Mouse (Mus musculus): Measurements from ENCODE around the gene Rbp4.

Rbp4 gene

DNA sequence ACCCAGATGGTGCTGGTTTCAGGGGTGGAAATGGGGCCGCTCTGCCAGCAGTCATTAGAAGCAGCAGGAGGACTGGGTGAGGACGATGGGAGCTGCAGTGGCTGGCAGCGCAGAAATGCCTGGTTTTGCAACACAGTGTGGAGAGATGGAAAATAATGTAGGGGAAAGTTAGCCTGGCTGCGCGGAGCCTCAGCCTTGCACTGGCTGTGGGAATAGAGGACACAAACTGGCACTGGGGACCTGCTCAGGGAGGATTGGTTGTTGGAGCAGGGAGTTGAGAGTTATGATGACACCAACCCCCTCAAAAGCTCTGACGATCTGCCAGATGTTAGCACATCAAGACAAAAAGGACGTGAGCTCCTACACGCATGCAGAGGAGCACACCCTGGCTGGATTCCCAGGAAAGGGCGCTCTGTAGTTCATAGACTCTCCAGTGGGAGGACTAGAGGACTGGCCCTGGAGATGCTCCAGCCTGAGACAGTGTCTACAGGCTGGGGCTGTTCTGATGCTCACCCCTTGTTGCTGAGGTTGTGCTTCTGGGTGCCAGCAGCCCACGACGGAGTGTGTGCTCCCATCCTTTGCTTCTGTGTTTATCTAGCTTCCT, 38.0 kb downstream of the Rbp4 start:
- no peak for DNase-seq

DNA sequence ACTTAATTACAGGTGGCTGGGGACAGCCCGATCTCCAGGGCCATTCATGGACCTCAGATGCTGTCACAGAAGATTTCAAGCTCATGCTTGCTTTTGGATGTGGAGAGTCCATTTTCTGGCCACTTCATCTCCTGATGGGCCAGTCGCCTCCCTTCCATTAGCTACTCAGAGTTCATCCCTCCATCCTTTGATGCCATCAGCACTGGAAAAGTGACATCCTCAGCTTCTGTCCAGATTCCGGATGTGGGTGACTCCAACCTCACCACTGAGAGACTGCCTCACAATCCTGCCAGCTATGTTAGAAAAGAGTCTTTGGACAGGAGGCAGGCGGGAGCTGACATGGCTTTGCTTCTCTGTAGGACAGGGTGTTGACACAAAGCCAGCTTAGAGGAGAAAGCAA, 39.2 kb downstream of the Rbp4 start:
- no peak for DNase-seq

DNA sequence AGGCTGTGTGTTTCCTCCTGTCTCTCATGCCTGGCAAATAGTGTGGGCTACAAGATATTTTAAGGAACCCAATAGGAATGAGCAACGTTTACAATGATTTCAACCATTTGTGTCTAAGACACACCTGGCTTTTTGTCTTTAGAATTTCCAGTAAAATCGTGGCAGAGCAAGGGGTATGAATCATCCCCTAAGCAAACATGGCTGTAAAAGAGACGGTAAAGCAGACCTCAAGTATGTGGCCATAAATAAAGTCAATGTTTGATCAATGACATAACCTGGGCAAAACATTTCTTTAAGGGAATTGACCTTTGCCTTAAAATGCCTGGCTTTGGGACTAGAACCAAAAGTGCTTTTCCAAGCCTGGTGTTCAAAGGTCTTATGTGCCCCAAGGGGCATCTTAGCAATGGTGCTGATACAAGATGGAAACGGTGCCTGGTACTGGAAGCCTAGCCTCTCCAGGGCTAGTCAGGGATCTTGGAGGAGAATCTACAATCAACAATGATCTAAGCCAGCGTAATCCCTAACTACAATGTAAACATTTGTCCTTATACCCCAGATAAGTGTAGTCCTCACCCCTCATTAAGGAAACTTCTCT, 42.1 kb downstream of the Rbp4 start:
- no peak for DNase-seq

DNA sequence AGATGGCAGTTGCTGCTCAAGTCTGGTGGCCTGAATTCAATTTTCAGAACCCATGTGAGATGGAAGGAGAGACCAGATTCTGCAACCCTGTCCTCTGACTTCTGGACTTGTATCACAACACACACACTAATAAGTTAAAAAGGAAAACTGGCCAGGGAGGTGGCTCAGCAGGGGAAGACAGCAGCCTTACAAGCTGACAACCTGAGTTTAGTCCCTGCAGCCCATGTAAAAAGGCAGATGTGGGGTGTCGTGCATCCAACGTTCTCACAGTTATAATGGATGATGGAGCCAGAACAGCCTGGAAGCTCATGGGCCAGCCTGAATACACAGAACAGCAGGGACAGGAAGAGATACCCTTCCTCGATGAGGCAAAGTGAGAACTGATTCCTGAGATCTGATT, 43.7 kb downstream of the Rbp4 start:
- DNase-seq, result no peak

DNA sequence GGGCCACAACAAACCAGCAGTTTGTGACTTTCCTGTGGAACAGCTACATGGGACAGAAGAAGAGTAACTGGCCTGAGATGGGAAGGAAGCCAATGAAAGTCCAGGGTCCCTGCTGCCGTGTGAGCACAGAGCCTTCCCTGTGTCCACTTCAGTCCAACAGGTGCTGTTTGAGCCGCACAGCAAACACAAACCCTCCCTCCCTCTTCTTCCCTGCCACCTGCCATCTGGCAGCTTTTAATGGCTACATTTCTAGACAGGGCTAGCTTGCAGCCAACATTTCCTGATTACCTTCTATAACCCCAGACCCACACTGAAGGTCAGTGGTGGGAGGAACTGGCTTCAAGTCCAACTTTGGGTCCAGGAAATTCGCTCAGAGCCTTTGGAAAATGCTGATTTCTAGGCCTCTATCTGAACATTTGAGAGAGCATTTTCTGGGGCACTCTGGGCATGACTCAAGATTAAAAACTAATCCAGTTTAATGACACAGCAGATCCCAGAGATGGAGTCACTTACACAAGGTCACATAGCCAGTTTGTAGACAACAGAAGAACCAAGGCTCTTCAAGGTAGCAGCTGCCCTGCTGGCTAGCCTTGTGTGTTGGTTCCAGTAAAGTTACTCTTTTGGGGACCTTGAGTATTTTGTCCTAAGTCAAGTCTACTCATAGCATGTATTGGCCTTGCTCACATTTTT, 47.1 kb downstream of the Rbp4 start:
- no peak for DNase-seq

DNA sequence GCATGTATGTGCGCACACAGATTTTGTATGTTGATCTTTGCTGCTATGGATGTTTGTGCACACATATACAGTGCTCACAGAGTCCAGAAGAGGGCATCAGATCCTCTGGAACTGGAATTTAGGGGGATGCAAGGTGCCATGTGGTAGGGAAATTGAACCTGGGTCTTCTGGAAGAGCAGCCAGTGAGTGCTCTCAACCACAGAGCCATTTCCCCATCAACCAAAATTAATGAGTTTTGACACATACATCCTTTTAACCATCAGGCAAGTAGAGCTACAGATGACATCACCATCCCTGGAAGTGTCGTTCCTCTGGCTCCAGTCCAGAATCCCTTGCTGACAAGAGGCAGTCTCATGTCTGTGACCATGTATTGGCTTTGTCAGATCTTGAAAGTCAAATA, 48.8 kb downstream of the Rbp4 start:
- no peak for DNase-seq

DNA sequence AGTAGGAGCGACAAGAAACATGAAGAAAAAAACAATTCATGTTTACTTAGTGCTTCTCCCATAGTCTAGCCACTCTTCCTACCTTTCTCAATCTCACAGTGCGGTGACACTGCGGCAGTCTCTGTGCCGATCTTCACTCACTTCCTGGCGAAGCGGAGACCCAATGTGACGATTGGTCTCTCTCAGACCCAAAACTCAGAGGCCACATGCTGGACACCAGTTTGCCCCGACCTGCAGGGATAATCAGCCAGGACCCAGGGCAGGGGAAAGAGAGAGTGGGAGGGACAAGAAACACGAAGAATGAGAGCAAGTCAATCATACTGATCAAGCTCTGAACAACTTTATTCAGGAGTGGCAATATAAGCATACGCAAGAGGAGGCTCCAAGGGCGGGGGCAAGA, 50.0 kb downstream of the Rbp4 start:
- no peak for DNase-seq

DNA sequence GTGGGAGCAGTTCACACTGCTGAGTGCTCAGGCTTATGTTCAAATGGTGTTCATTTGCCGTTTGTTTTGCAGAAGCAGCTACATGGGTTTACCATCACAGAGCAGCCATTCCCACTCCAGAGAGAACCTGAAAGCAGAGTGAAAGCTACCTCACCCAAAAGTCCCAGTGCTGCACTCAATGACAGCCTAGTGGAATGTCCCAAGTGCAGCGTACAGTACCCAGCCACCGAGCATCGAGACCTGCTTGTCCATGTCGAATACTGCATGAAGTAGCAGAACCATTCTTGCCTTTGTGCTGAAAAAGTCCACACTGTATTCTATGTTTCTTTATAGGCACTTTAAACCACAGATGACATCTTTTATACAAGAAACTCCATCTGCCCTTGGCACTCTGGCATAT, 51.9 kb downstream of the Rbp4 start:
- DNase-seq, result no peak
